ENCODE assay signal across 9 mouse cellular contexts in genomic region chr14:24311110-24311509, GRCm38 (mm10). TPM values are rescaled to one million over a fixed set of nuclear protein-coding genes. Genes with fewer than 3 reads are reported as not detected.
A peak's percentile ranks its signal among the peaks of the same experiment; 100 is the strongest.
DNase-seq lines count a peak whose midpoint lies in the region.
"Had no signal": no experiment of that assay in that cellular context is flagged by ENCODE, and none has a peak within 500 bp of the region (broad histone marks: within the 10 kb centered on the region; RNA-seq: fewer than 3 reads in every experiment).

No protein-coding gene starts in this region.

- DNase-seq in heart, adult 8-10 months (ENCODE audit: low spot score): peak; percentile 30
- DNase-seq in heart, embryonic 10.5 days (ENCODE audit: low spot score): no peak
- peak; percentile 84 for DNase-seq in R1 (ENCODE audit: low read depth, low spot score)
- DNase-seq in cerebellum, postnatal 14 days: peak; percentile 79 to 87
- DNase-seq in heart, postnatal 14 days: peak; percentile 35 to 66
- peak; percentile 59 to 68 for DNase-seq in left cerebral cortex, postnatal 10 days (ENCODE audit: extremely low spot score in 1 of 2, low spot score in 2 of 2)
- peak; percentile 41 for DNase-seq in ovary, postnatal 36 days (ENCODE audit: low spot score)
- DNase-seq in thymus, postnatal 36 days: peak; percentile 18 to 28

- no peak overlapping the region for H3K4me3 ChIP-seq in heart, embryonic 10.5 days
- H3K4me3 ChIP-seq: myocyte had no signal

- no peaks in the 10 kb centered on the region for H3K9me3 ChIP-seq in heart, embryonic 10.5 days

- H3K27me3 ChIP-seq in heart, embryonic 10.5 days (ENCODE audit: insufficient read depth, poor library complexity, severe bottlenecking): peaks cover 3% of the 10 kb centered on the region; the same call in 1 of the 2 replicates

- H3K4me1 ChIP-seq in heart, embryonic 10.5 days: no peaks in the 10 kb centered on the region

- no peaks in the 10 kb centered on the region for H3K36me3 ChIP-seq in heart, embryonic 10.5 days

- no peak overlapping the region for H3K27ac ChIP-seq in heart, embryonic 10.5 days

- intact Hi-C loops in heart, postnatal 14 days (cut with DNase I): no loop called here
- intact Hi-C loops in left cerebral cortex, postnatal 10 days (cut with DNase I): no loop called here

- 39% methylated on average over 3 of the region's 3 CpGs for WGBS in heart, embryonic 10.5 days

RNA-seq across cellular contexts. Expression of gene E330034G19Rik, which starts 18.1 kb away (rescaled TPM):
- not detected for total RNA-seq in heart, adult 8-10 months (2022)
- not detected in 2 replicates for polyA plus RNA-seq in heart, embryonic 10.5 days (2016; fragmentation: Nextera tagmentation; extraction: Ambion mirVana)
- total RNA-seq in heart, postnatal 14 days (2021): not detected
- total RNA-seq in left cerebral cortex, postnatal 10 days (2021): not detected
- polyA plus RNA-seq: myocyte had no signal
